Mouse (Mus musculus): ENCODE data around the gene Atp5f1. TPM values are rescaled to one million over a fixed set of nuclear protein-coding genes. Genes with fewer than 3 reads are reported as not detected.

The Atp5f1 gene
- total and polyA plus RNA-seq, 3 experiments: 313 to 344 TPM; not detected in 1

DNA sequence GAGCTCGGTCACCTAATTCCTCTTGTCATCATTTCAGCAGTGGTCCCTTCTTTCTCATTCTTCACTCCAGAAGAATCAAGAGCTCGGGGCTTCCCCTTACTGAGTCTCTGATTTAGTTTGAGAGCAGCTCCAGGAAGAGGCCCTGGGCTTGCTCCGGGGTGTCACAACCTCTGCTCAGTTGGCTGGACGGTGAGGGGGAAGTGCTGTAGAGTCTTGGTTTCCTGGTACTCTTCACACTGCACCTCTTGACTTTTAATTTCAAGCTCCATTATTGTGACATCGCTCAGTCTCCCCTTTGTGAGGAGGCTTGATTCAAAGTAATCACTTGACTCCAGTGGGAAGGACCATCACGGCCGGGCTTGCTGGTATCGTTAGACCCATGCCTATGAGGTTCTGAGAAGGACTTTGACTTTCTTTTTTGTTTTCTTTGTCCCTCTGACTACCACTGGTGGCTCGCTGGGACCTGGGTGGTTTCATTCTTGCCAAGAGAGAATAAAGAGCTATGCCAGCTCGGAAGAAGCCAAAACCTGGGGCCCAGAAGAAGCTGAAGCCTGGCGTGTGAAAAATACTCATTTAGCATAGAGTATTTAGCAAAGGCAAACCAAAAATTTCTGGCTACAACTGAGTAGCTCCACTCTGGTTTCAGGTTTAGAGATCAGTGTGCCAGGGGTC, 49.2 kb downstream of the Atp5f1 start:
- H3K9me3 ChIP-seq (replicated peaks; ENCODE audit: insufficient read depth, low read length): no peaks in the 10 kb centered on the region
- no peak overlapping the region for H3K27ac ChIP-seq (ENCODE audit: control insufficient read depth, low read depth, low read length)
- H3K27me3 ChIP-seq (ENCODE audit: control insufficient read depth in 1 of 2, insufficient read depth in 2 of 2, low read length in 2 of 2): no peaks in the 10 kb centered on the region
- H3K4me3 ChIP-seq (ENCODE audit: control insufficient read depth in 1 of 2, insufficient read depth in 1 of 2, low read depth in 2 of 2, low read length in 2 of 2): no peak overlapping the region
- peaks cover 28 to 42% of the 10 kb centered on the region in 2 experiments for H3K4me1 ChIP-seq (ENCODE audit: control insufficient read depth in 1 of 2, insufficient read depth in 2 of 2, low read length in 2 of 2)
- no peak for TF ChIP-seq KAT2A (conservative IDR thresholded peaks at IDR 0.05; ENCODE audit: low read depth, low read length)
- no peak for TF ChIP-seq CHD2 (IDR thresholded peaks at IDR 0.05; ENCODE audit: low read length)
- no peak for TF ChIP-seq MXI1 (IDR thresholded peaks at IDR 0.05; ENCODE audit: low read depth, low read length)
- no peak for TF ChIP-seq MYB (IDR thresholded peaks at IDR 0.05; ENCODE audit: low read depth, low read length)
- TF ChIP-seq POLR2AphosphoS2 (IDR thresholded peaks at IDR 0.05; ENCODE audit: low read length): no peak
- TF ChIP-seq ZKSCAN1 (IDR thresholded peaks at IDR 0.05; ENCODE audit: low read depth, low read length): no peak
- TF ChIP-seq RCOR1 (IDR thresholded peaks at IDR 0.05; ENCODE audit: low read depth, low read length): no peak
- no peak for TF ChIP-seq NRF1 (IDR thresholded peaks at IDR 0.05; ENCODE audit: insufficient read depth, low read depth, low read length, poor library complexity, severe bottlenecking)
- TF ChIP-seq TAL1 (IDR thresholded peaks at IDR 0.05; ENCODE audit: low read length): no peak
- no peak for TF ChIP-seq ZNF384 (IDR thresholded peaks at IDR 0.05; ENCODE audit: low read depth, low read length)
- TF ChIP-seq MAZ (IDR thresholded peaks at IDR 0.05; ENCODE audit: low read depth, low read length): no peak
- TF ChIP-seq ETS1 (IDR thresholded peaks at IDR 0.05; ENCODE audit: low read depth, low read length): no peak
- no peak for TF ChIP-seq NELFE (IDR thresholded peaks at IDR 0.05; ENCODE audit: low read depth, low read length)
- no peak for TF ChIP-seq POLR2AphosphoS5 (IDR thresholded peaks at IDR 0.05; ENCODE audit: borderline replicate concordance, low read depth, low read length)
- no peak for TF ChIP-seq GATA1 (IDR thresholded peaks at IDR 0.05; ENCODE audit: low read depth, low read length)
- no peaks in the 10 kb centered on the region for H3K79me2 ChIP-seq (ENCODE audit: control insufficient read depth, insufficient read depth, low read length, poor library complexity)
- peaks cover 0 to 39% of the 10 kb centered on the region in 2 experiments; a peak in 2 of 4 replicates for H3K36me3 ChIP-seq (ENCODE audit: control insufficient read depth in 1 of 2, insufficient read depth in 2 of 2, low read length in 2 of 2)
- no peak for DNase-seq (ENCODE audit: low read depth, low spot score)
- no peak overlapping the region for H3K9ac ChIP-seq (ENCODE audit: control insufficient read depth, low read depth, low read length, poor library complexity, severe bottlenecking)

DNA sequence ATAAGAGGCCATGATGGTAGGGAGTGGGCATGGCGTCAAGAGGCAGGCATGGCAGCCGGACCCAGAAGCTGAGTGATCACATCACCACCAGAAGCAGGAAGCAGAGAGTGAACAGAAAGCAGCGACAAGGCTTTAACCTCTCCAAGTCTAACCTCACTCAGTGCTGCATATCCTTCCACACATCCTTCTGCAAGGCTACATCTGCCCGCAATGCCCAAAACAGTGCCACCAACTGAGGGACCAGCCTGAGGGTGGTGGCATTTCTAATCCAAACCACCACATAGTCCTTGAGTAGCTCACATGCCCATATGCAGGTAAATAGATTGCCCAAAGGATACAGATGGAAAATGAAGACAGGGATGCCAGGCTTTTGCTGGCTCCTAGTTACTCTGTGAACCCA, 50.9 kb downstream of the Atp5f1 start:
- no peak for DNase-seq (ENCODE audit: low read depth, low spot score)
- no peak overlapping the region for H3K9ac ChIP-seq (ENCODE audit: control insufficient read depth, low read depth, low read length, poor library complexity, severe bottlenecking)
- H3K27ac ChIP-seq (ENCODE audit: control insufficient read depth, low read depth, low read length): no peak overlapping the region
- TF ChIP-seq NELFE (IDR thresholded peaks at IDR 0.05; ENCODE audit: low read depth, low read length) (no peak), BHLHE40 (IDR thresholded peaks at IDR 0.05; ENCODE audit: borderline replicate concordance, low read depth, low read length) (no peak), ZC3H11A (IDR thresholded peaks at IDR 0.05; ENCODE audit: low read depth, low read length) (no peak), MAX (IDR thresholded peaks at IDR 0.05; ENCODE audit: low read length) (no peak), SMC3 (IDR thresholded peaks at IDR 0.05; ENCODE audit: low read depth, low read length) (no peak), MXI1 (IDR thresholded peaks at IDR 0.05; ENCODE audit: low read depth, low read length) (no peak), ZKSCAN1 (IDR thresholded peaks at IDR 0.05; ENCODE audit: low read depth, low read length) (no peak), CHD1 (IDR thresholded peaks at IDR 0.05; ENCODE audit: low read depth, low read length) (no peak), GABPA (IDR thresholded peaks at IDR 0.05; ENCODE audit: low read depth, low read length) (no peak), MAFK (IDR thresholded peaks at IDR 0.05; ENCODE audit: borderline replicate concordance, low read depth, low read length) (no peak), EP300 (IDR thresholded peaks at IDR 0.05; ENCODE audit: low read depth in 1 of 2, low read length in 2 of 2) (no peak), MYC (IDR thresholded peaks at IDR 0.05; ENCODE audit: low read depth, low read length) (no peak), HCFC1 (IDR thresholded peaks at IDR 0.05; ENCODE audit: low read depth, low read length) (no peak), MYB (IDR thresholded peaks at IDR 0.05; ENCODE audit: low read depth, low read length) (no peak), UBTF (IDR thresholded peaks at IDR 0.05; ENCODE audit: borderline replicate concordance, insufficient read depth, low read depth, low read length) (no peak), TCF12 (IDR thresholded peaks at IDR 0.05; ENCODE audit: low read depth, low read length) (no peak), CTCF (IDR thresholded peaks at IDR 0.05 in 2 of 3, conservative IDR thresholded peaks at IDR 0.05 in 1 of 3; ENCODE audit: control insufficient read depth in 1 of 3, insufficient read depth in 1 of 3, low read depth in 2 of 3, low read length in 3 of 3, poor library complexity in 1 of 3, severe bottlenecking in 1 of 3) (no peak), JUND (IDR thresholded peaks at IDR 0.05; ENCODE audit: low read depth, low read length) (no peak)
- no peak overlapping the region for H3K4me3 ChIP-seq (ENCODE audit: control insufficient read depth in 1 of 2, insufficient read depth in 1 of 2, low read depth in 2 of 2, low read length in 2 of 2)
- H3K79me2 ChIP-seq (ENCODE audit: control insufficient read depth, insufficient read depth, low read length, poor library complexity): no peaks in the 10 kb centered on the region
- peaks cover 22 to 45% of the 10 kb centered on the region in 2 experiments for H3K4me1 ChIP-seq (ENCODE audit: control insufficient read depth in 1 of 2, insufficient read depth in 2 of 2, low read length in 2 of 2)
- no peaks in the 10 kb centered on the region for H3K27me3 ChIP-seq (ENCODE audit: control insufficient read depth in 1 of 2, insufficient read depth in 2 of 2, low read length in 2 of 2)
- H3K36me3 ChIP-seq (ENCODE audit: control insufficient read depth in 1 of 2, insufficient read depth in 2 of 2, low read length in 2 of 2): peaks cover 0 to 43% of the 10 kb centered on the region in 2 experiments; a peak in 2 of 4 replicates
- H3K9me3 ChIP-seq (replicated peaks; ENCODE audit: insufficient read depth, low read length): no peaks in the 10 kb centered on the region

Measured in MEL (cell line).